In the genomic region with DNA sequence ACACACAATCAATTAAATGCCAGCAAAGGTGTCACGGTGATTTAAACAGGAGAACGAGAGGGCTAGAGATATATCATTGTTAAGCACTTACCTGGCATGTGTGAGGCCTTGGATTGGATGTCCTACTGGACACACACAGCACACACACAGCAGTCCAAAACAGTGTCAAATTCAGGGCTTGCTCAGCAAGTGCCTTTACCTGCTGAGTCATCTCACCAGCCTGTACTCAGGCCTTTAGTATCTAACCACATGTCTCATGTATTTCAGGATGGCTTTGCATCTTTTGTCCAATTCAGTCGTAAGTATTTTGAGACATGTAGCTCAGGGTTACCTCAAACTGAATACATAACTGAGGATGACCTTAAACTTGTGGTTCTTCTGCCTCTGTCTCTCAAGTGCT, we compare ENCODE assay signal across 22 mouse cellular contexts. TPM values are rescaled to one million over a fixed set of nuclear protein-coding genes. Genes with fewer than 3 reads are reported as not detected.
A peak's percentile ranks its signal among the peaks of the same experiment; 100 is the strongest.
DNase-seq lines count a peak whose midpoint lies in the region; ATAC-seq lines count a peak whose summit lies in the region.
"Had no signal": no experiment of that assay in that cellular context is flagged by ENCODE, and none has a peak within 500 bp of the region (broad histone marks: within the 10 kb centered on the region; RNA-seq: fewer than 3 reads in every experiment).

No protein-coding gene starts in this region.

- no peak for ATAC-seq in granulocyte monocyte progenitor cell, adult 5-6 weeks (replicated peaks; ENCODE audit: poor library complexity, severe bottlenecking)
- ATAC-seq: forebrain, embryonic 14.5 days; forebrain, postnatal 0 days; hindbrain, postnatal 0 days; inflammation-experienced regulatory T-cells, adult 6 months; intestine, embryonic 16.5 days; Patski had no signal

- intact Hi-C loops in heart, postnatal 25 days (cut with DNase I) = no loop called here

- DNase-seq in 3134 (ENCODE audit: extremely low read depth, insufficient read length, low spot score) (peak; percentile 42), 3T3-L1 (ENCODE audit: low read depth, low spot score) (peak; percentile 83), NIH3T3 (ENCODE audit: low read depth) (peak; percentile 63)
- no peak for DNase-seq in heart, postnatal 25 days (ENCODE audit: low spot score)
- DNase-seq in yolk sac, embryonic 10.5 days (ENCODE audit: low spot score) = no peak
- DNase-seq: adrenal gland, postnatal 10 days; adrenal gland, postnatal 36 days; cerebellum, adult 18-20 months; cerebellum, adult 9-10 months; cerebellum, postnatal 14 days; forebrain, postnatal 0 days; gastrocnemius, postnatal 14 days; heart, adult 18-20 months; heart, postnatal 10 days; heart, postnatal 4 days had no signal

RNA-seq across cellular contexts. Expression of a gene that starts 21.0 kb away (rescaled TPM):
- 10 to 100 TPM; 38.9 to 50.4 TPM for total RNA-seq in heart, postnatal 25 days (2021)
- 69.8 and 122 TPM in 2 replicates for total RNA-seq in granulocyte monocyte progenitor cell, adult 5-6 weeks (2014; fragmentation: Nextera tagmentation)
- 83.4 and 95.4 TPM in 2 replicates for total RNA-seq in granulocyte monocyte progenitor cell, adult 5-6 weeks (2017)

RNA-seq across cellular contexts. Expression of a gene that starts 25.8 kb away (rescaled TPM):
- 10 to 100 TPM; 45.9 to 56.2 TPM for total RNA-seq in heart, postnatal 25 days (2021)
- total RNA-seq in granulocyte monocyte progenitor cell, adult 5-6 weeks (2014; fragmentation: Nextera tagmentation) = 124 and 212 TPM in 2 replicates
- total RNA-seq in granulocyte monocyte progenitor cell, adult 5-6 weeks (2017) = 43.1 and 60.2 TPM in 2 replicates

RNA-seq across cellular contexts. Expression of a gene that starts 26.2 kb away (rescaled TPM):
- not detected for total RNA-seq in heart, postnatal 25 days (2021)
- total RNA-seq in granulocyte monocyte progenitor cell, adult 5-6 weeks (2014; fragmentation: Nextera tagmentation) = not detected in 2 replicates
- not detected in 2 replicates for total RNA-seq in granulocyte monocyte progenitor cell, adult 5-6 weeks (2017)
- total RNA-seq: ES-E14; forebrain, postnatal 0 days; hindbrain, postnatal 0 days had no signal

Comparison
In these comparisons a context has a peak if more than half of its experiments do, and no peak if none do; other contexts are left out.
1. DNase-seq: peak in 3134 (single experiment), 3T3-L1 (single experiment) and NIH3T3 (single experiment); none in heart, postnatal 25 days (single experiment) and yolk sac, embryonic 10.5 days (single experiment).